Mouse (Mus musculus) ES-Bruce4 (cell line): Measurements from ENCODE around the gene Vamp5. TPM values are rescaled to one million over a fixed set of nuclear protein-coding genes. Genes with fewer than 3 reads are reported as not detected.
A peak's percentile ranks its signal among the peaks of the same experiment; 100 is the strongest.

Experiments
- H3K27ac ChIP-seq: 2 replicates; pipeline ENCODE4 v1.5.1; 2012; ENCODE audit warnings: low read length, inconsistent platforms; ENCODE audit not compliant: insufficient read depth
- H3K27me3 ChIP-seq: 2 replicates; pipeline ENCODE4 v1.6.1; 2012; ENCODE audit warnings: mild to moderate bottlenecking, low read length, inconsistent platforms; ENCODE audit not compliant: control insufficient read depth, poor library complexity, insufficient read depth, severe bottlenecking
- H3K36me3 ChIP-seq: 2 replicates; pipeline ENCODE4 v1.6.1; 2012; ENCODE audit warnings: inconsistent platforms, mild to moderate bottlenecking, low read length, moderate library complexity; ENCODE audit not compliant: control insufficient read depth, poor library complexity, insufficient read depth, severe bottlenecking
- H3K4me1 ChIP-seq: one replicate; pipeline ENCODE4 v1.8.1; 2011; ENCODE audit warnings: low read length; ENCODE audit not compliant: control insufficient read depth, insufficient read depth
- H3K4me3 ChIP-seq: 2 replicates; pipeline ENCODE4 v1.5.1; 2011; ENCODE audit warnings: low read depth, mild to moderate bottlenecking, low read length
- H3K9ac ChIP-seq: 2 replicates; pipeline ENCODE4 v1.6.1; 2012; ENCODE audit warnings: low read depth, mild to moderate bottlenecking, inconsistent platforms; ENCODE audit not compliant: poor library complexity, severe bottlenecking
- H3K9me3 ChIP-seq: replicated peaks from 2 replicates; pipeline ENCODE4 v1.6.1; 2012; ENCODE audit warnings: mild to moderate bottlenecking, low read length, inconsistent platforms; ENCODE audit not compliant: control insufficient read depth, poor library complexity, insufficient read depth, severe bottlenecking
- CTCF ChIP-seq: IDR thresholded peaks from one replicate; pipeline ENCODE4 v1.8.1; 2011; ENCODE audit warnings: low read depth, low read length
- EP300 ChIP-seq: IDR thresholded peaks from 2 replicates; pipeline ENCODE4 v1.6.1; 2011; ENCODE audit warnings: low read depth, low read length; ENCODE audit not compliant: insufficient read depth
- POLR2A ChIP-seq: IDR thresholded peaks from one replicate; pipeline ENCODE4 v1.8.1; 2011; ENCODE audit warnings: low read length; ENCODE audit not compliant: insufficient read depth
- polyA plus RNA-seq: library from polyadenylated mRNA; stranded (reverse); fragments of >200 nt; gene quantifications from 2 replicates; pipeline ENCODE4 v1.2.4, GENCODE M21; 2011; ENCODE audit warnings: low read depth; ENCODE audit not compliant: missing spikeins, insufficient read depth, insufficient read length

The Vamp5 gene
- polyA plus RNA-seq, 1 experiment: 2.2 TPM

DNA sequence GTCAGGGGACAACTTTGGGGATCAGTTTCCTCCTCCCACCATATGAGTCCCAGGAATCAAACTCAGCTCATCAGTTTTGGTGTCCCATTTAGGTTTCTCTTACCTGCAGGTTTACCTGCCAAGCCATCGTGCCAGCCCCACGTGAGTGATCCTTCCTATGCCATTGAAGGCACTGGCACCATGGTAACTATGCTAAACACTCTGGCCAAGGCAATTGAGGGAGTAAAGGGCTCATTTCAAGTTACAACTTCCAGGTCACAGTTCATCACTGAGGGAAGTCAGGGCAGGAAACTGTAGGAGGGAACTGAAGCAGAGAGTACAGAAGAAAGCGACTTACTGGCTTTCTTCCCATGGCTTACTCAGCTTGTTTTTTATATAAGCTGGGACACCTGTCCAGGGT is 14.0 kb downstream of the Vamp5 start:
- TF ChIP-seq EP300 (no peak), POLR2A (no peak), CTCF (no peak)
- H3K9me3 ChIP-seq: no peaks in the 10 kb centered on the region

DNA sequence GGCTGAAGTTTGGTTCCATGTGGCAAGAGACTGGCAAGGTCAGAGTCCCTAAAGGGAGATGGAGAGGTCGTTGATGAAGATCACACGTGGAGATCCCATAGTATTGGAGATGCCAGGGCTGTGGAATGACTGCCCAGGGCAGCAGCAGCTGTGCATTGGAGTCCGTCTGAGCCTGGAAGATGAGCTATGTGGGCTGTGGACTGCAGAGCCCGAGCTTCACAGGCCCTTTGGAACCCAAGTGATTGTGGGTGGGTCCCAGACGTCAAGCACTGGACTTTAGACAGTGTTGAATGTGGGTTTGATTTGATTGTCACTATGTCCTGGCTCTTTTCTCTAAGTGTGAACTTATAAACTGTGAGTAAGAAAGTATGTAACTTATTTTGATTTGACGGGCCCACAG is 15.3 kb downstream of the Vamp5 start:
- peaks cover 4% of the 10 kb centered on the region for H3K4me1 ChIP-seq
- H3K27ac ChIP-seq: no peak overlapping the region
- H3K4me3 ChIP-seq: no peak overlapping the region
- TF ChIP-seq POLR2A: no peak
- TF ChIP-seq CTCF: no peak
- no peak for TF ChIP-seq EP300
- no peaks in the 10 kb centered on the region for H3K27me3 ChIP-seq
- peaks cover 7% of the 10 kb centered on the region; the same call in 1 of the 2 replicates for H3K36me3 ChIP-seq
- no peak overlapping the region for H3K9ac ChIP-seq
- no peaks in the 10 kb centered on the region for H3K9me3 ChIP-seq

More for the DNA sequence above, 14.0 kb downstream of the Vamp5 start:
- H3K27me3 ChIP-seq: no peaks in the 10 kb centered on the region
- H3K4me1 ChIP-seq: peaks cover under 1% of the 10 kb centered on the region
- H3K4me3 ChIP-seq: no peak overlapping the region
- no peak overlapping the region for H3K9ac ChIP-seq
- H3K27ac ChIP-seq: no peak overlapping the region
- no peaks in the 10 kb centered on the region for H3K36me3 ChIP-seq

DNA sequence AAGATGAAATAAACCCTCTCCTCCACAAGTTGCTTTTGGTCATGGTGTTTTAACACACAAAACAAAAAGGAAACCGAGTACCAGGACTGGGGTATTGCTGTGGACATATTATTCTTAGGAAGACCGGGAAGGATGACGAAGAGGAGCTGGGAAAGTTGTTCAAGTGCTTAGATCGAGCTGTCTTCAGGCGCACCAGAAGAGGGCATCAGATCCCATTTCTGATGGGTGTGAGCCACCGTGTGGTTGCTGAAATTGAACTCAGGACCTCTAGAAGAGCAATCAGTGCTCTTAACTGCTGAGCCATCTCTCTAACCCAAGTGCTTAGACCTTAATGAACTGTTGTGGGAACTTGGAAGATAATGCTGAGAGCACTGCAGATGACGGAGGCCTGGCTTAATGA is 16.3 kb downstream of the Vamp5 start:
- peaks cover 4% of the 10 kb centered on the region for H3K4me1 ChIP-seq
- H3K9ac ChIP-seq: no peak overlapping the region
- no peak overlapping the region for H3K4me3 ChIP-seq
- TF ChIP-seq EP300 (no peak), CTCF (peak; percentile 42), POLR2A (no peak)
- no peak overlapping the region for H3K27ac ChIP-seq
- peaks cover 12% of the 10 kb centered on the region for H3K36me3 ChIP-seq
- no peaks in the 10 kb centered on the region for H3K27me3 ChIP-seq
- H3K9me3 ChIP-seq: no peaks in the 10 kb centered on the region

DNA sequence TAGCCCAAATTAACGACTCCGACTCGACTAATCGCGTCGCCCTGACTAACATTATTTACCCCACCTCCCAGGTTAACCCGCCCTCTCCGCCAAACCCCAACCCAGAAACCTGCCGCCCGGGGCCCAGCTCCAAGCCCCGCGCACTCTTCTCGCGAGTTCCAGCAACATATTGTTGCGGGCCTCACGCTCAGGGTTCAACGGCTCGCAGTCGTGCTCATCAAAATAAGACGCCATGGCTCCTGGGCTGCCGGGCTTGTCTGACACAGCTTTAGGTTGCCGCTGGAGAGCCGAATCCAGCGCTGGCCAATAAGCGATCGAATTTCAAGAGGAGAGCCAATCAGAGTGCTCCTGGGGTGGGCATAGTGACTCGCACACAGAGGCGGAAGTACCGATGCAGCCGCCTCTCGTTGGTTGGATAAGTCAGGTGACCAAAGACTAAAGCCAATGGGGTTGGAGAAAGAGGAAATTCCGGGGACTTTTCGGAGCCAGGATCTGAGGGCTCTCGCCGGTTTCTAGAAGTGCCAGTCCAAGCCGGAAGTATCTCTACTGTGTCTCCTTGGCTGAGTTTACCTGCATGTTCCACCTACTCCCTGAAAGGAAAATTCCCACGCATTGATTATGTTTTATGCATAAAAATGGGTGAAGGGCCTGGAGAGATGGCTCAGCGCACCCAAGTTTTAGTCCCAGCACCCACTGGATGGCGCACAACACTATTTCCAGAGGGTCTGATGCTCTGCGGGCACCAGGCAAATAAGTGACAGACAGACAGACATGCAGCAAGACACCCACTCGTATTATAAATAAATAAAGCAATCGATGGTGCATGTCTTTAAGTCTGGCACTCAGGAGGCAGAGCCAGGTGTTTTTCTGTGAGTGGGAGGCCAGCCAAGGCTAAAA is 17.9 kb downstream of the Vamp5 start:
- H3K27ac ChIP-seq: peak overlapping the region; percentile 83

DNA sequence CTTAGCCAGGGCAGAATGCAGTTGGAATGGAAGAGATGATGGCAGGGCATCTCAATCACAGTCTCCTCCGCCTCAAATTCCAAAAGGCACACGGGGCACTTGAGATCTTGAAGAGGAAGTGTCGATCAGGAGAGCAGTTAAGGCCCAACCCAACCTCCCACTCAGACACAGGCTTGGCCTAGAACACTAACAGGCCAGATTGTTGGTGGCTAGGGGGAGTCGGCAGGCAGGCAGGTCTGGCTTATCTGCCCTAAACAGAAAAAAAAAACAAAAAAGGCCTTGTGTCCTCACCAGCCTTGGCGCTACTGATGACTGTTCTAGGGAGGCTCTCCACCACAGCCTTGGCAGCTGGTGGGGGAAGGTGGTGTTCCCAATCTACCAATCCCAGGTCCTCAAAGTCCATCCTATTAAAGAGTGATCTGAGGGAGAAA is 19.1 kb downstream of the Vamp5 start:
- peak overlapping the region; percentile 97 for H3K4me3 ChIP-seq
- H3K9ac ChIP-seq: peak overlapping the region; percentile 63
- no peak for TF ChIP-seq POLR2A
- TF ChIP-seq CTCF: no peak
- TF ChIP-seq EP300: no peak

More for the DNA sequence above, 17.9 kb downstream of the Vamp5 start:
- Histone ChIP-seq H3K4me3 (peak overlapping the region; percentile 97), H3K9me3 (no peaks in the 10 kb centered on the region), H3K27me3 (no peaks in the 10 kb centered on the region), H3K36me3 (peaks cover 12% of the 10 kb centered on the region), H3K9ac (peak overlapping the region; percentile 63), H3K4me1 (peaks cover 4% of the 10 kb centered on the region)
- TF ChIP-seq EP300 (no peak), POLR2A (peak; percentile 41), CTCF (peak; percentile 26)

DNA sequence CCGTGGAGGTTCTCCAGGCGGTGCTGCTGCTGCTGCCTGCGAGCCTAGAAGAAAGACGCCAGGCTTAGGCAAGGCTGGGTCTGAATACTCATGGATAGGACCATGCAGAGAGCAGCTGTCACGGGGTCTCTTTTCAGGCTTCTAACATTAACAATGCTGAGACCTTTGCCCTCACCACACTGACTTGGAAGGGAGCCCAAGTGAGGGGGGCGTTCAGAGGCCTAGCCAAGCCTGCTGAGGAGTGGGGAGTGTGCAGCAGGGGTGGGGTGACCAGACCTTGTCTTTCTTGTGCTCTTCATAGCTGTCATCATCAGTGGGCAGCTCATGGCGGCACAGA is 19.7 kb downstream of the Vamp5 start:
- peaks cover 4% of the 10 kb centered on the region for H3K4me1 ChIP-seq
- H3K4me3 ChIP-seq: no peak overlapping the region
- TF ChIP-seq POLR2A: no peak
- no peaks in the 10 kb centered on the region for H3K9me3 ChIP-seq
- no peak overlapping the region for H3K9ac ChIP-seq
- peaks cover 12% of the 10 kb centered on the region for H3K36me3 ChIP-seq
- H3K27me3 ChIP-seq: no peaks in the 10 kb centered on the region
- H3K27ac ChIP-seq: no peak overlapping the region

More for the DNA sequence above, 19.1 kb downstream of the Vamp5 start:
- H3K4me1 ChIP-seq: peaks cover 4% of the 10 kb centered on the region
- H3K27me3 ChIP-seq: no peaks in the 10 kb centered on the region
- peaks cover 12% of the 10 kb centered on the region for H3K36me3 ChIP-seq
- H3K9me3 ChIP-seq: no peaks in the 10 kb centered on the region
- no peak overlapping the region for H3K27ac ChIP-seq
